In the genomic region with DNA sequence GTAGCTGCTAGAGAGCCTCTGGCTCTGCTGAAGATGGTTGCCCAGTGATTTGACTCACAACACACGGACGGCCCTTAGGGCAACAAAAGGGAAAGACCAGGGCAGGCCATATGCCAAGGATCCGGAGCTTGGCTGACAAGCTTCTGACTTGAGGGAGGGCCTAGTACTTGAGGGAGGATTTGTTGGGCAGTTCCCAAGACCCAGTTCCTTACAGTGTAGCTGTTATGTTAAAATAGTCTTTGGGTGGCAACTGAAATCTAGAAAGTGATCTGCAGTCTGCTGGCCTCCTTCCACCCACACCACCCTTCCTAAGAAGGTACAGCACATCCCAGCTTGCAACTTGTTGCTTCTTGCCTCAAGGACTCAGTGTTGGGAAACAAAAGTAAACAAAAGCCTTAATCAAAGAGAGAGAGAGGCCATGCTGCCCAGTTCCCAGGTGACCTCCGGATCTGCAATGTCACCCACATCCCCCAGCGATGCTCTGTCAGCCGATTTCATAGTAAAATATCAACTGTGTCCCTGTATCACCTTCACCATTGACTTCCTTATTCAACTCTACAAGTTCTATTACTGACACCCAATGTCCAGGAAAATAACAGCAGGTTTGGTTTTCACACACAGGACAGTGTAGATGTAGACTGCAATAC, we compare ENCODE assay signal across 9 mouse cellular contexts. TPM values are rescaled to one million over a fixed set of nuclear protein-coding genes. Genes with fewer than 3 reads are reported as not detected.
A peak's percentile ranks its signal among the peaks of the same experiment; 100 is the strongest.
DNase-seq lines count a peak whose midpoint lies in the region; ATAC-seq lines count a peak whose summit lies in the region.
"Had no signal": no experiment of that assay in that cellular context is flagged by ENCODE, and none has a peak within 500 bp of the region (broad histone marks: within the 10 kb centered on the region; RNA-seq: fewer than 3 reads in every experiment).

A gene (minus strand): TSS at position 52 of the 647 bp plus-strand sequence.

- DNase-seq in left cerebral cortex, postnatal 14 days (ENCODE audit: low spot score in 2 of 2): peak; percentile 4 to 6
- DNase-seq in left cerebral cortex, adult 8-10 months (ENCODE audit: low spot score in 2 of 2): no peak
- DNase-seq in cerebellum, adult 9-11 months: peak; percentile 13
- DNase-seq in gastrocnemius, postnatal 10 days: peak; percentile 13
- peak; percentile 56 for DNase-seq in lung, postnatal 36 days
- DNase-seq in spleen, adult 12 weeks (ENCODE audit: low spot score): no peak

- no peak for ATAC-seq in neural tube, embryonic 15.5 days (ENCODE audit: low FRiP score)
- ATAC-seq in inflammation-experienced regulatory T-cells, adult 6 months: no peak

- H3K9ac ChIP-seq in neural tube, embryonic 15.5 days (replicated peaks): no peak within 1 kb of the TSS
- H3K9ac ChIP-seq: lung, embryonic 15.5 days had no signal

- no peaks in the 10 kb centered on the region for H3K9me3 ChIP-seq in neural tube, embryonic 15.5 days (replicated peaks)
- H3K9me3 ChIP-seq: lung, embryonic 15.5 days had no signal

- no peak within 1 kb of the TSS for H3K4me3 ChIP-seq in neural tube, embryonic 15.5 days (replicated peaks)
- H3K4me3 ChIP-seq: lung, embryonic 15.5 days had no signal

- no peaks in the 10 kb centered on the region for H3K36me3 ChIP-seq in neural tube, embryonic 15.5 days
- H3K36me3 ChIP-seq: lung, embryonic 15.5 days had no signal

- H3K4me1 ChIP-seq in neural tube, embryonic 15.5 days: no peaks in the 10 kb centered on the region
- H3K4me1 ChIP-seq: lung, embryonic 15.5 days had no signal

- 78% methylated on average over 6 of the region's 6 CpGs for WGBS in neural tube, embryonic 15.5 days

- no peaks in the 10 kb centered on the region for H3K27me3 ChIP-seq in neural tube, embryonic 15.5 days (replicated peaks)
- H3K27me3 ChIP-seq: lung, embryonic 15.5 days had no signal

- intact Hi-C loops in left cerebral cortex, postnatal 14 days (cut with DNase I): no loop called here

- H3K4me2 ChIP-seq in neural tube, embryonic 15.5 days: no peak within 1 kb of the TSS
- H3K4me2 ChIP-seq: lung, embryonic 15.5 days had no signal

- no peak within 1 kb of the TSS for H3K27ac ChIP-seq in neural tube, embryonic 15.5 days (replicated peaks)
- H3K27ac ChIP-seq: lung, embryonic 15.5 days had no signal

RNA-seq across cellular contexts. Expression of the gene that starts here (rescaled TPM):
- under 1 TPM; 0.19 to 0.20 TPM for total RNA-seq in left cerebral cortex, postnatal 14 days (2021)
- total RNA-seq in left cerebral cortex, adult 8-10 months (2022): 1 to 10 TPM in 2 of 4 experiments, under 1 TPM in 2; 0.55 to 1.4 (median 0.91) TPM
- total RNA-seq in gastrocnemius, postnatal 10 days (2021): under 1 TPM; 0.19 to 0.95 TPM
- 0.47 and 0.79 TPM in 2 replicates for polyA plus RNA-seq in neural tube, embryonic 15.5 days (2015; fragmentation: Nextera tagmentation; extraction: Ambion mirVana)
- polyA plus RNA-seq in inflammation-experienced regulatory T-cells, adult 6 months (2017; shearing (Covaris generic)): not detected

Comparison
In these comparisons a context has a peak if more than half of its experiments do, and no peak if none do; other contexts are left out.
1. Peak in DNase-seq in left cerebral cortex, postnatal 14 days; RNA of the gene not detected or under 1 TPM.
2. Peak in DNase-seq in gastrocnemius, postnatal 10 days; RNA of the gene not detected or under 1 TPM.
3. DNase-seq: peak in cerebellum, adult 9-11 months (single experiment) and lung, postnatal 36 days (single experiment); none in left cerebral cortex, adult 8-10 months (0 of 2) and spleen, adult 12 weeks (single experiment).